Mouse (Mus musculus): ENCODE results near the gene Sycp1. TPM values are rescaled to one million over a fixed set of nuclear protein-coding genes. Genes with fewer than 3 reads are reported as not detected.

Gene Sycp1
- total RNA-seq, 1 experiment: 2.8 TPM

GRCm38 (mm10) chr3:102970508-102970907 lies 34.6 kb upstream of the Sycp1 start:
- peaks cover 0 to 2% of the 10 kb centered on the region in 2 experiments; a peak in 1 of 4 replicates for H3K4me1 ChIP-seq (ENCODE audit: control insufficient read depth in 2 of 2, insufficient read depth in 2 of 2, low read length in 2 of 2, poor library complexity in 1 of 2)
- in situ Hi-C loops (cut with MboI; ENCODE audit: low sequenced_read_pairs in 2 of 2, unreplicated experiment in 2 of 2): no loop called here
- H3K4me3 ChIP-seq (ENCODE audit: insufficient read depth in 1 of 2, low read depth in 1 of 2, low read length in 2 of 2, poor library complexity in 1 of 2, severe bottlenecking in 1 of 2): no peak overlapping the region
- no peak overlapping the region for H3K27ac ChIP-seq (ENCODE audit: insufficient read depth, low read depth, low read length, poor library complexity, severe bottlenecking)
- H3K9me3 ChIP-seq (ENCODE audit: control insufficient read depth, insufficient read depth, low read depth, low read length): no peaks in the 10 kb centered on the region
- no peak overlapping the region for H3K9ac ChIP-seq (ENCODE audit: insufficient read depth, low read depth, low read length, poor library complexity, severe bottlenecking)
- DNase-seq (ENCODE audit: low read depth, low spot score): no peak
- TF ChIP-seq CHD2 (IDR thresholded peaks at IDR 0.05; ENCODE audit: low read depth, low read length) (no peak), ZC3H11A (IDR thresholded peaks at IDR 0.05; ENCODE audit: borderline replicate concordance, low read depth, low read length) (no peak), MAFK (IDR thresholded peaks at IDR 0.05; ENCODE audit: insufficient read depth, low read depth, low read length) (no peak), HCFC1 (IDR thresholded peaks at IDR 0.05; ENCODE audit: borderline replicate concordance, insufficient read depth, low read length) (no peak), ZNF384 (IDR thresholded peaks at IDR 0.05; ENCODE audit: low read depth, low read length) (no peak)
- no peaks in the 10 kb centered on the region for H3K36me3 ChIP-seq (ENCODE audit: control insufficient read depth, insufficient read depth, low read length, poor library complexity, severe bottlenecking)

- in situ Hi-C loops (cut with MboI; ENCODE audit: low sequenced_read_pairs in 2 of 2, unreplicated experiment in 2 of 2): no loop called here
- no peaks in the 10 kb centered on the region for H3K9me3 ChIP-seq (ENCODE audit: control insufficient read depth, insufficient read depth, low read depth, low read length)
- H3K9ac ChIP-seq (ENCODE audit: insufficient read depth, low read depth, low read length, poor library complexity, severe bottlenecking): no peak overlapping the region
These were observed 34.2 kb upstream of the Sycp1 start for GRCm38 (mm10) chr3:102970067-102970466.

GRCm38 (mm10) chr3:102964033-102964432 lies 28.1 kb upstream of the Sycp1 start, which contains the start of gene Nr1h5:
Nr1h5 (minus strand) TSS chr3:102964133.
- H3K9me3 ChIP-seq (ENCODE audit: control insufficient read depth, insufficient read depth, low read depth, low read length): no peaks in the 10 kb centered on the region
- TF ChIP-seq ZNF384 (IDR thresholded peaks at IDR 0.05; ENCODE audit: low read depth, low read length) (no peak), ZC3H11A (IDR thresholded peaks at IDR 0.05; ENCODE audit: borderline replicate concordance, low read depth, low read length) (no peak), MAFK (IDR thresholded peaks at IDR 0.05; ENCODE audit: insufficient read depth, low read depth, low read length) (no peak), CHD2 (IDR thresholded peaks at IDR 0.05; ENCODE audit: low read depth, low read length) (no peak)
- no peak within 1 kb of the TSS for H3K9ac ChIP-seq (ENCODE audit: insufficient read depth, low read depth, low read length, poor library complexity, severe bottlenecking)
- no peak for DNase-seq (ENCODE audit: low read depth, low spot score)
- no peak within 1 kb of the TSS for H3K27ac ChIP-seq (ENCODE audit: insufficient read depth, low read depth, low read length, poor library complexity, severe bottlenecking)
- H3K4me3 ChIP-seq (ENCODE audit: insufficient read depth in 1 of 2, low read depth in 1 of 2, low read length in 2 of 2, poor library complexity in 1 of 2, severe bottlenecking in 1 of 2): no peak within 1 kb of the TSS
- no peaks in the 10 kb centered on the region for H3K36me3 ChIP-seq (ENCODE audit: control insufficient read depth, insufficient read depth, low read length, poor library complexity, severe bottlenecking)
- in situ Hi-C loops (cut with MboI; ENCODE audit: low sequenced_read_pairs in 2 of 2, unreplicated experiment in 2 of 2): no loop called here
- no peaks in the 10 kb centered on the region for H3K4me1 ChIP-seq (ENCODE audit: control insufficient read depth in 2 of 2, insufficient read depth in 2 of 2, low read length in 2 of 2, poor library complexity in 1 of 2)

More at GRCm38 (mm10) chr3:102970067-102970466, 34.2 kb upstream of the Sycp1 start:
- no peak overlapping the region for H3K4me3 ChIP-seq (ENCODE audit: insufficient read depth in 1 of 2, low read depth in 1 of 2, low read length in 2 of 2, poor library complexity in 1 of 2, severe bottlenecking in 1 of 2)
- peaks cover 0 to 2% of the 10 kb centered on the region in 2 experiments; a peak in 1 of 4 replicates for H3K4me1 ChIP-seq (ENCODE audit: control insufficient read depth in 2 of 2, insufficient read depth in 2 of 2, low read length in 2 of 2, poor library complexity in 1 of 2)
- no peak overlapping the region for H3K27ac ChIP-seq (ENCODE audit: insufficient read depth, low read depth, low read length, poor library complexity, severe bottlenecking)
- H3K36me3 ChIP-seq (ENCODE audit: control insufficient read depth, insufficient read depth, low read length, poor library complexity, severe bottlenecking): no peaks in the 10 kb centered on the region
- TF ChIP-seq MAFK (IDR thresholded peaks at IDR 0.05; ENCODE audit: insufficient read depth, low read depth, low read length) (no peak), CHD2 (IDR thresholded peaks at IDR 0.05; ENCODE audit: low read depth, low read length) (no peak), ZC3H11A (IDR thresholded peaks at IDR 0.05; ENCODE audit: borderline replicate concordance, low read depth, low read length) (no peak), ZNF384 (IDR thresholded peaks at IDR 0.05; ENCODE audit: low read depth, low read length) (no peak), HCFC1 (IDR thresholded peaks at IDR 0.05; ENCODE audit: borderline replicate concordance, insufficient read depth, low read length) (no peak)
- no peak for DNase-seq (ENCODE audit: low read depth, low spot score)

- H3K4me1 ChIP-seq (ENCODE audit: control insufficient read depth in 2 of 2, insufficient read depth in 2 of 2, low read length in 2 of 2, poor library complexity in 1 of 2): no peaks in the 10 kb centered on the region
- H3K9me3 ChIP-seq (ENCODE audit: control insufficient read depth, insufficient read depth, low read depth, low read length): no peaks in the 10 kb centered on the region
- H3K27ac ChIP-seq (ENCODE audit: insufficient read depth, low read depth, low read length, poor library complexity, severe bottlenecking): no peak overlapping the region
- no peak overlapping the region for H3K4me3 ChIP-seq (ENCODE audit: insufficient read depth in 1 of 2, low read depth in 1 of 2, low read length in 2 of 2, poor library complexity in 1 of 2, severe bottlenecking in 1 of 2)
- DNase-seq (ENCODE audit: low read depth, low spot score): no peak
- H3K9ac ChIP-seq (ENCODE audit: insufficient read depth, low read depth, low read length, poor library complexity, severe bottlenecking): no peak overlapping the region
- no peaks in the 10 kb centered on the region for H3K36me3 ChIP-seq (ENCODE audit: control insufficient read depth, insufficient read depth, low read length, poor library complexity, severe bottlenecking)
- in situ Hi-C loops (cut with MboI; ENCODE audit: low sequenced_read_pairs in 2 of 2, unreplicated experiment in 2 of 2): no loop called here
- no peak for TF ChIP-seq CHD2 (IDR thresholded peaks at IDR 0.05; ENCODE audit: low read depth, low read length)
- no peak for TF ChIP-seq ZC3H11A (IDR thresholded peaks at IDR 0.05; ENCODE audit: borderline replicate concordance, low read depth, low read length)
- TF ChIP-seq MAFK (IDR thresholded peaks at IDR 0.05; ENCODE audit: insufficient read depth, low read depth, low read length): no peak
- TF ChIP-seq ZNF384 (IDR thresholded peaks at IDR 0.05; ENCODE audit: low read depth, low read length): no peak
- no peak for TF ChIP-seq HCFC1 (IDR thresholded peaks at IDR 0.05; ENCODE audit: borderline replicate concordance, insufficient read depth, low read length)
These were observed 19.7 kb upstream of the Sycp1 start for GRCm38 (mm10) chr3:102955596-102955995.

- in situ Hi-C loops (cut with MboI; ENCODE audit: low sequenced_read_pairs in 2 of 2, unreplicated experiment in 2 of 2): no loop called here
- H3K4me1 ChIP-seq (ENCODE audit: control insufficient read depth in 2 of 2, insufficient read depth in 2 of 2, low read length in 2 of 2, poor library complexity in 1 of 2): no peaks in the 10 kb centered on the region
- no peak overlapping the region for H3K4me3 ChIP-seq (ENCODE audit: insufficient read depth in 1 of 2, low read depth in 1 of 2, low read length in 2 of 2, poor library complexity in 1 of 2, severe bottlenecking in 1 of 2)
- no peak for DNase-seq (ENCODE audit: low read depth, low spot score)
- H3K36me3 ChIP-seq (ENCODE audit: control insufficient read depth, insufficient read depth, low read length, poor library complexity, severe bottlenecking): no peaks in the 10 kb centered on the region
- no peak overlapping the region for H3K27ac ChIP-seq (ENCODE audit: insufficient read depth, low read depth, low read length, poor library complexity, severe bottlenecking)
- TF ChIP-seq MAFK (IDR thresholded peaks at IDR 0.05; ENCODE audit: insufficient read depth, low read depth, low read length): no peak
- TF ChIP-seq CHD2 (IDR thresholded peaks at IDR 0.05; ENCODE audit: low read depth, low read length): no peak
- TF ChIP-seq ZNF384 (IDR thresholded peaks at IDR 0.05; ENCODE audit: low read depth, low read length): no peak
- no peak for TF ChIP-seq ZC3H11A (IDR thresholded peaks at IDR 0.05; ENCODE audit: borderline replicate concordance, low read depth, low read length)
- no peak for TF ChIP-seq HCFC1 (IDR thresholded peaks at IDR 0.05; ENCODE audit: borderline replicate concordance, insufficient read depth, low read length)
- no peaks in the 10 kb centered on the region for H3K9me3 ChIP-seq (ENCODE audit: control insufficient read depth, insufficient read depth, low read depth, low read length)
- H3K9ac ChIP-seq (ENCODE audit: insufficient read depth, low read depth, low read length, poor library complexity, severe bottlenecking): no peak overlapping the region
These were observed 19.2 kb upstream of the Sycp1 start for GRCm38 (mm10) chr3:102955143-102955542.

All from ES-E14 (cell line).